Mouse (Mus musculus) brain, embryonic 18.5 days (tissue): ENCODE measurements around the gene Corin.

Experiments used
- DNase-seq: peaks from one replicate; pipeline ENCODE4 v3.0.0-alpha.2; 2012; ENCODE audit warnings: low read depth, low spot score

Corin gene

GRCm38 (mm10) chr5:72443007-72443406, 61.3 kb downstream of the Corin start:
- no peak for DNase-seq

GRCm38 (mm10) chr5:72441181-72441580, 63.1 kb downstream of the Corin start:
- DNase-seq: no peak

DNA sequence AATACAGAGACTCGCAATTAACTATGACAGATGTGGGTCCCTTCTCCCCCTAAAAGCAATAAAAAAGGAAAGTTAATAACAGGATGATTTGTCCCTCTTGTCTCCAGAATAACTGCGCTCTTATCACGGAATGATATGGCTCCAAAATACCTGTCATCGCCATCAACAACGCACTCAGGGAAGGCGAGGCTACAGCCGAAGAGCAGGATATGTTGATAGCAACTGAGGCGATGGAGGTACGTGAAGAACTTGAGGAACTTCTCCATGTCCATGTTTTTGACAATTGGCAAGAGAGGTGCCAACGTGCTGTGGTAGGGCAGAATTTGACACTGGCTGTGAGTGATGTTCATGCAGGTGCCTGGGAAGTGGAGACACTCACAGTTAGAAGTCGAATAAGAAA, 69.2 kb downstream of the Corin start:
- no peak for DNase-seq

DNA sequence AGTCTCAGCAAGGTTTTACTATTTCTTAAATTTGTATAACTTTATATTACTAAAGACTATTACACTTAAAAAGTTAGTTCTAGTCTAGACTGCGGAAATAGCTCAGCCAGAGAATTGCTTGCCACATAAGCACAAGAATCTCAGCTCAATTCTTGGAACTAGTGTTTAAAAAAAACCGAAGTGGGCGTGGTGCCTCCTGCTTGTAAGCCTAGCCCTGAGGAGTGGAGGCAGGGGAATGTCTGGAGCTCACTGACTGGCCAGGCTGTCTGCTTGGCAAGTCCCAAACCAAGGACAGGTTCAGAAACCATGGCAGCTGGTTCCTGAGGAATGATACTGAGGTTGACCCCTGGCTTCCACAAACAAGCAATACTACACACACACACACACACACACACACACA, 72.4 kb downstream of the Corin start:
- no peak for DNase-seq

- DNase-seq: no peak
These were observed 76.7 kb downstream of the Corin start for GRCm38 (mm10) chr5:72427556-72427955.

GRCm38 (mm10) chr5:72425342-72426010, 78.8 kb downstream of the Corin start:
- no peak for DNase-seq

DNA sequence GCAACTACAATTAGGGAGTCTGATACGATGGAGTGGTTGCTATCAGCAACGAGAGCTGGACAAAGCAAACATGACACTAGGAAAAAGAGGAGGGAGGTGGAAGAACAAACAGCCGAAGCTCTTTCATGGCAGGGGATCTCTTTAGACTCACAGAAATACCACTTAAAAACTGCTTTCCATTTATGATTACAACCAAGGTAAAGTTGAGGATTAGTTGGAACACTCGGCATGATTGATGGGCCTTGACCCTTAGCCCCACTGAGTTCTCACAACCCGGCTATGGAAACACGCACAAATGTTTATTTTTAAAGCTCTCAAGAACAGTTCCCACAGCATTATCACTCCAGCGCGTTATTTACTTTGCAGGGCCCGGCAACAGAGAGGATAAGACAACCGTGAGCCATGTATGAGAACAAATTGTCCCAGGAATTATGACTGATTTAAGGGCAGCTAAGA, 92.4 kb downstream of the Corin start:
- no peak for DNase-seq

GRCm38 (mm10) chr5:72410841-72411240, 93.4 kb downstream of the Corin start:
- no peak for DNase-seq

- DNase-seq: no peak
These were observed 100.9 kb downstream of the Corin start for GRCm38 (mm10) chr5:72403376-72403775.

- no peak for DNase-seq
These were observed 101.4 kb downstream of the Corin start for GRCm38 (mm10) chr5:72402913-72403312.

DNA sequence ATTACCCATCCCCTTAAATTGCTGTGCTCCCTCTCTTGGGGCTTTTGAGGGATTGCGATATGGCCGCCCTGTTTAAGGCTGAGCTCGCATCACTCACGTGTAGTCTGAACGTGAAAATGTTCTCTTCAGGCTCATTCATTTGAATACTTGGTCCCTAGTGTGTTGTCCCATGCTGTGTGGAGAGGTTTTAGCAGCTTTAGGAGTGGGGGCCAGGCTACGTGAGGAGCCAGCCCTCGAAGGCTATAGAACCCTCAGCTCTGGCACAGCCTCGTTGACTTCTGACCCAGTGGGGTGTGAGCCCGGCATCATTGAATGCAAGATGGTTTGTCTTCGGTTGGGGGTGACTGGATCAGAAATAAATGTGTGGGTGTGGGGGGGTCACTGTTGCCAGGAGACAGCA, 102.5 kb downstream of the Corin start:
- DNase-seq: no peak

DNA sequence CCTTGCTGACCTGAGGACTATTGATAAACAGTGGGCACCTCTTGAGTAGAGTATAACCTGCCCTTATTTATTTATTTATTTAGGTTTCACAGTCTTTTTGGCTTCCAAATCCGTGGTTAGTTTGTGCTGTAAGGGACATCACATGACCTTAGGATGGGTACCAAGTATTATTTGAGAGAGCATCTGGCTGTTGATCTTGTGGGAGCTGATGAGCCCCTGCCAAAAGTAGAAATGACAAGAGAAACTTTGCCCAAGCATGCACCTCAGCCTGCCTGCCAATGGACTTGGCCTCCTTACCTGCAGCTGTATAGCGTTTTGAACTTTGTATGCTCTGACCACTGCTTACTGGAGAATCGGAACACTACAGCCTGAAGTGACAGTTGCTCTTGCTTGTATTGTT, 103.0 kb downstream of the Corin start:
- DNase-seq: no peak

- no peak for DNase-seq
These were observed 122.1 kb downstream of the Corin start for GRCm38 (mm10) chr5:72382148-72382547.

GRCm38 (mm10) chr5:72380616-72381015, 123.7 kb downstream of the Corin start:
- DNase-seq: no peak

DNA sequence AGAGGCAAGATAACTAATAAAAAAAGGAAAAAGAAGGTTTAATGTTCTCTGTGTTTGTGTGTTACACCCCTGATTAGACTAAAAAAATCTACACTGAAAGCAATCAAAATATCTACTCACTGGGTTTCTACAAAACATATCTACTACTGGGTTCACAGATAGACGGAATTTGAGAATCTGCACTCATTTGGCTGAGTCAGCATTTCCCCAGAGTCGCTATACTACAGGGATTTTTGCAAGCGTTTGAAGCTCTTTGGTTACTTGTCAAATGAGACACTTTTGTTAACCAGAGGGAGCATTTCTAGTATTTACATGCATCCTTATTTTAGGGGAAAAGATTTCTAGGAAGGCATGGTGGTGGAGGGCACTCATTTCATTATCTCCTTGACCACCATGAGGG, 136.3 kb downstream of the Corin start:
- DNase-seq: no peak

DNA sequence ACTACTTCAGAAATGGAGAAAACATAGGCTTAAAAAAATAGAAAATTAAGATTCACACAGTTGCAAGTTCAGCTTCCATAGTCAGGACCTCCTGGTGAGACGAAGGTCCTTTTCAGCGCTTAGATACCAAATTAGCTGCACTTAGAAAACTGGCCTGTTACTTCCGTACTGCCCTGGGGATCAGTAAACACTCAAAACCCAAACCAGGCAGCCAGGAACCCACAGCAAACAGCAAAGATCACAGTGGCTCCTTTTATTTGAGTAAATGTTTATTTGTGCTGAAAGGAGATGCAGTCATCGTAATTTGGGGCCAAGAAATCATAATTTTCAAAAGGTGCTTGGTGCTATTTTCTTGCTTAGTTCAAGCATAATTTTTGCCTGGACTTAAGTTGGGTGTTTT, 138.5 kb downstream of the Corin start:
- no peak for DNase-seq

DNA sequence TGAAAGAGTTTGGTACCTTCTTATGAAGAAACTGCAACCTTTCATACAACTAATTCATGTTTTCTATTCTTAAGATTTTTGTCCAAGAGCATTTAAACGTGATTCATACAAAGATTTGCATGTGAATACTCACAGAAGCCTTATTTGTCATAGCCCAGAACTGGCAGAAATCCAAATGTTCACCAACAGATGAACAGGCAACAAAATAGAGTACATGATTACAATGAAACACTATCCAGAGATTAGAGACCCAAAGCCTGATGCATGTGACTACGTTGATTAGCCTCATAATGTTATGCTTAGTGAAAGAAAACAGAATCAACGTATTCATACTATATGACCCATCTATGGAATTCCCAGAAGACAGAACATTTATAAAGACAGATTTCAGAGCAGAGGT, 140.4 kb downstream of the Corin start:
- DNase-seq: no peak

- no peak for DNase-seq
These were observed 150.5 kb downstream of the Corin start for GRCm38 (mm10) chr5:72353746-72354145.

DNA sequence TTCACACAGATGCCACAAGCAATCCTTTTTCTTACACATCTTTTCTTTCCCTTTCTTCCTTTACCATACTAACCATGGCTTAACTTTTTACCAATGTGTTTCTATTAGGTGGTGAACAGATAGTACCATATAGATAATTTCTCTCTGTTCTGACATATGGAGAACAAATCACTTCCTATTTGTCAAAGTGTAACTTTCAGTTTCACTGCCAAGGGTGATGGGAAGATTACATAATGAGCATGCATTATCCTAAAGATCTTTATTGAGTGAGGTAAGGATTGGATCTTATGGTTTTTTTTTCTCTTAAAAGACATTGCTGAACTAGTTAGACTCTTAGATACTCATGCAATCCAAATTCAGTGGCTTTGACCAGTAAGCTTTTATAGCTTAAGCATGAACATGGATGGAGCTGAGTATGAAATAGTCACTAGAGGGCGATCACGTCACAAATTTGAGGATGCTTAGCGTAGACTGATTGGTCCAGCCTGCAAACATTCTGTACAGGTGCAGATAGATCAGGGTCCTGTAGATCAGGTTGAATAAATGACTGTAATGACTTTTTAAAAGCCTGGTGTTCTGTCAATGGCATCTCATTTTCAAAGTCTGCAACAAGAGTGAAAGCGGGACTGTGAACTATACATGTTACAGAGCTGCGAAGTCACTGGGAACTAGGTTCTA, 154.1 kb downstream of the Corin start:
- DNase-seq: peak; percentile 63

GRCm38 (mm10) chr5:72348591-72348990, 155.7 kb downstream of the Corin start:
- DNase-seq: no peak

DNA sequence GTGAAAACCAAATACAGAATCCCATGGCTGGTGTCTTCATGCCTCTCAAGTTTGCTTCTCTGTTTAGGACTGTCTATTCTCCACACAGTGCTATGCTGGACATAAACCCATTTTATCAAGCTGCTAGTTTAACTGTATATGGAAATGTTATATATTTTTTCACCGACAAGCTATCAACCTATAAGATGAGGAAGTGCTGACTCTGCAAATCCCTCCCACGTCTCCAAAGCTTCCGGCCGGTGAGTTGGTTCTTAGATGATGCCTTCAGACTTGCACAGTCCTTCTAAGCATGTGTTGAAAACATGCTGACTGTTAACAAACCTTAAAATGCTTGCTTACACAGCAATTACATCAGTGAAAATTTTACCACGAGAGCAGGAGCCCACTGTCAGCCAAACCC, 168.4 kb downstream of the Corin start:
- DNase-seq: no peak

DNA sequence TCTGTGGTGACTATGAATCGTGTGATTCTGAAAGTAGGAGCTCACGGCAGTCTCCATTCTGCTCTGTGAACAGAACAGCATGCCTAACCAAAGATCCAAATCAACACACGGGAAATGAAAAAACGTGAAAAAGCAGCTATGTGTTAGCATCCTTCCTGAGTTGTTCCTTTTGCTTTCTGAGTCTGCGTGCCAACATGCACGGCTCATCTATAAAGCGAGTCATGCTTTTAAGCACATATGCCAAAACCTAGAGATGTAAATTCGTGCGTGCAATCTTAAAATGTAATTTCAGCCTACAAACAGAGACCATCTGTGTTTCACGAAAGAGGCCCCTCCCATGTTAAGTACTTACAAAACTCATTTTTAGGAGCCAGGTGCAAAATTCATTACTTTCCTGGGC, 171.4 kb downstream of the Corin start:
- DNase-seq: peak; percentile 37

DNA sequence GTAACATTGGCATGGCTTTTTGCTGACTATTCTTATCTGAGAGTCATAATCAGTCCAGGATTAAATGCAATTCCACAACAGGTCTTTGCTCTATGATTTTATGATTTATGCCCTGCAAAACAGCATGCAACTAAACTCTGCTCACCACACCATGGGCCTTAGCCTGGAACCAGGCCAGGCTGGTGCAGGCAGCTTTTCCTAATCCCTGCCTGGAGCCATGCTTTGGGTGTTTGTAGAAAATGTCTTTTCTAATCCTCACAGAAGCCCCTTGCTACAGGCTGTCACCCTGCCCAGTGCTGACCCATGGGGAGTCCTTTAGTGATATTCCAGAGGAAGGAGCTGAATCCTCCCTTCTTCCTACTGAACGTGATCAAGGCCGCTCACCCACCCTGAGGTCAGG, 173.1 kb downstream of the Corin start:
- no peak for DNase-seq
